Mouse (Mus musculus): ENCODE data around the gene Syn1. TPM values are rescaled to one million over a fixed set of nuclear protein-coding genes. Genes with fewer than 3 reads are reported as not detected.
A peak's percentile ranks its signal among the peaks of the same experiment; 100 is the strongest.

Gene Syn1
- polyA plus RNA-seq, 1 experiment from 2014 or later = 0.19 TPM

DNA sequence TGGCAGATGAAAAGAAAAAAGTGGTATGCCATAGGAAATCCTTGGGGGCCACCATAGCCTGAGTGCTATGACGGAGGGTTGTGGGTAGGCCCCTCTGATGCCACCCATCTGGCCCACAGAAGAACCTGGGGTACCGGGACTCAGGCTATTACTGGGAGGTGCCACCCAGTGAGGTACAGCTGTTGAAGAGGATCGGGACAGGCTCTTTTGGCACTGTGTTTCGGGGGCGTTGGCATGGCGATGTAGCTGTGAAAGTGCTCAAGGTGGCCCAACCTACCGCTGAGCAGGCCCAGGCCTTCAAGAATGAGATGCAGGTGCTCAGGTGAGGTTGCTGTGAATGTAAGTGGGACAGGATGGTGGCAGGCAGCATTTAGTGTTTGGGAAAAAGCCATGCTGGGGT is 67.0 kb downstream of the Syn1 start:
- no peak for ATAC-seq (ENCODE audit: low FRiP score, low read depth)
- Histone ChIP-seq H3K27me3 (no peaks in the 10 kb centered on the region), H3K27ac (no peak overlapping the region), H3K4me2 (replicated peaks) (no peak overlapping the region), H3K9me3 (no peaks in the 10 kb centered on the region), H3K36me3 (peaks cover 54% of the 10 kb centered on the region), H3K4me3 (no peak overlapping the region), H3K4me1 (no peaks in the 10 kb centered on the region), H3K9ac (no peak overlapping the region)
- WGBS = 97% methylated on average over 7 of the region's 7 CpGs

DNA sequence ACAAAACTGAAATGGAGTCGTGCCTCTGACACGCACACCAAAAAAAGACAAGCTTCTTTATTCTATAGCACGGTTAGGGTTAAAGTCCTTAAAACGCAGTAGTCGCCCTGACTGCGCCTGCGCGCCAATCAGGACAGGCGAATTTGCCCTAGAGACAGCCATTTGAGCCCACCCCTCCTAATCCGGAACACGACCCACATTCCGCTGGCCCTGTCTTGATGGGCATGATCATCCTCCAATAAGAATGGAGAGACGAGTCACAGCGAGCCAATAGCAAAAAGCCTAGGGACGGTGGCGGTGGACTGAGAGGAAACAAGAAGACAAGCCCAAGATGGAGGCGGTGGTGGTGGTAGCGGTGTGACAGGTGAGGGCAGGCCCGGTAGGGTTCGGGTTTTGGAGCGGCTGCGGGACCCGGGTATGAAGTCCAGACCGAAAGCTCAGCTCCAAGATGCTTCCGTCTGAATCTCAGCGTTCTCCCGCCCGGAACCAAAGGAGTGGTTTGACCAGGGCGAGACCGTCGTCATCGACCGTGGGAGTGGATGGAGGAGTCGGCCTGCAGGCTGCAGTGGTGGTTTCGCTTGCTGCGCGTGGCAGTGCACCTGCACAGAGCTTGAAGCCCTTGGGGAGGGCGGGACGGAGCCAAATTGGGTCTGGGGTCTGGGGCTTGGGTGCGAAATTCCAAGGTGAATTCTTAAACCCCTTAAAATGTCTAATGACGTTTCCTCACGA is 72.4 kb downstream of the Syn1 start:
- peaks cover 25% of the 10 kb centered on the region for H3K36me3 ChIP-seq
- WGBS = 17% methylated on average over 42 of the region's 42 CpGs
- peak overlapping the region; percentile 73 for H3K9ac ChIP-seq
- H3K27me3 ChIP-seq = no peaks in the 10 kb centered on the region
- peak overlapping the region; percentile 59 for H3K4me3 ChIP-seq
- H3K4me1 ChIP-seq = no peaks in the 10 kb centered on the region
- no peaks in the 10 kb centered on the region for H3K9me3 ChIP-seq
- peak; percentile 99 for ATAC-seq (ENCODE audit: low FRiP score, low read depth)
- H3K27ac ChIP-seq = peak overlapping the region; percentile 52
- peak overlapping the region; percentile 69 for H3K4me2 ChIP-seq (replicated peaks)

DNA sequence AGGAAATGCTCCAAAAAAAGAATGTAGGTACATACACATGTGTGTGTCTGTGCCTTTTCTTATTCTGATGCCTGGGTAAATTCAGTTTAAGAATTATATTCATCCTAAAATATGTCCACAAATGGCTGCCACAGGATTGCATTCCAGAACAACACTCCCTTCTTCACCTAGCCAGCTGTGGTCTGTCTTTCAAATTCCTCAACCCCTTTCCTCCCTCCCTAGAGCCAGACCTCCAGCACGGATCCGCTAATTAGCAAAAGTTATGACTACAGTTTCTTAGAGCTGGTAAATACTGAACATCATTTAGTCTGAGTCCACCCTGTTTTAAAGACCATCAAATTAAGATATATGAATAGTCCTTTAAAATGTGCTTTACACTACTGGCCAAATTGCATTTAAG is 73.0 kb downstream of the Syn1 start:
- peak overlapping the region; percentile 50 for H3K4me2 ChIP-seq (replicated peaks)
- no peaks in the 10 kb centered on the region for H3K4me1 ChIP-seq
- H3K27me3 ChIP-seq = no peaks in the 10 kb centered on the region
- H3K9me3 ChIP-seq = no peaks in the 10 kb centered on the region
- WGBS = 17% methylated on average over 2 of the region's 2 CpGs
- H3K27ac ChIP-seq = peak overlapping the region; percentile 52
- no peak overlapping the region for H3K9ac ChIP-seq
- H3K4me3 ChIP-seq = peak overlapping the region; percentile 8; the same call in 1 of the 2 replicates
- peak; percentile 46; the same call in 1 of the 2 replicates for ATAC-seq (ENCODE audit: low FRiP score, low read depth)
- peaks cover 19% of the 10 kb centered on the region for H3K36me3 ChIP-seq

DNA sequence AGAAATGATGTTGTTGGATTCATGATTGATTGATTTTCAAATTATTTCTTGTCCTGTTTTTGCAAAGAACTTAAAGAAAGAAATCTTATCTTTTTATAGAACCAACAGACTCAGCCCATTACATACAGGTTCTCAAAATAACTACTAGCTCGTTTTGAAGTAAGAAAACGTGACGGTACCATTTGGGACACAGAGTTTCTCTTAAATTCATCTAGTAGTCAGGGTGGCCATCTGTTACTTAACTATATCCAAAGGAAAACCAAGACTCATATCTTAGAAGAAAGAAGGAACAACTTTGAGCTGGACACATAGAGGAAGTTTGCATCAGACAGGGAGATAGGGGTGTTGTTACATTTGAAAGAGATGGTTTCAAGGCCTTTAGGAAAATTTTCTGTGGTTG is 73.6 kb downstream of the Syn1 start:
- no peaks in the 10 kb centered on the region for H3K9me3 ChIP-seq
- peak overlapping the region; percentile 33; the same call in 1 of the 2 replicates for H3K27ac ChIP-seq
- H3K4me2 ChIP-seq (replicated peaks) = no peak overlapping the region
- 93% methylated on average over 3 of the region's 3 CpGs for WGBS
- H3K27me3 ChIP-seq = no peaks in the 10 kb centered on the region
- no peaks in the 10 kb centered on the region for H3K4me1 ChIP-seq
- H3K4me3 ChIP-seq = no peak overlapping the region
- no peak for ATAC-seq (ENCODE audit: low FRiP score, low read depth)
- H3K36me3 ChIP-seq = peaks cover 19% of the 10 kb centered on the region
- H3K9ac ChIP-seq = no peak overlapping the region

- Histone ChIP-seq H3K4me2 (replicated peaks) (no peak overlapping the region), H3K27ac (no peak overlapping the region), H3K36me3 (no peaks in the 10 kb centered on the region), H3K9me3 (no peaks in the 10 kb centered on the region), H3K4me1 (no peaks in the 10 kb centered on the region), H3K9ac (no peak overlapping the region), H3K27me3 (no peaks in the 10 kb centered on the region), H3K4me3 (no peak overlapping the region)
- ATAC-seq (ENCODE audit: low FRiP score, low read depth) = peak; percentile 91
- WGBS = 24% methylated on average over 5 of the region's 5 CpGs
These were observed 91.9 kb downstream of the Syn1 start for GRCm38 (mm10) chrX:20828934-20829333.

DNA sequence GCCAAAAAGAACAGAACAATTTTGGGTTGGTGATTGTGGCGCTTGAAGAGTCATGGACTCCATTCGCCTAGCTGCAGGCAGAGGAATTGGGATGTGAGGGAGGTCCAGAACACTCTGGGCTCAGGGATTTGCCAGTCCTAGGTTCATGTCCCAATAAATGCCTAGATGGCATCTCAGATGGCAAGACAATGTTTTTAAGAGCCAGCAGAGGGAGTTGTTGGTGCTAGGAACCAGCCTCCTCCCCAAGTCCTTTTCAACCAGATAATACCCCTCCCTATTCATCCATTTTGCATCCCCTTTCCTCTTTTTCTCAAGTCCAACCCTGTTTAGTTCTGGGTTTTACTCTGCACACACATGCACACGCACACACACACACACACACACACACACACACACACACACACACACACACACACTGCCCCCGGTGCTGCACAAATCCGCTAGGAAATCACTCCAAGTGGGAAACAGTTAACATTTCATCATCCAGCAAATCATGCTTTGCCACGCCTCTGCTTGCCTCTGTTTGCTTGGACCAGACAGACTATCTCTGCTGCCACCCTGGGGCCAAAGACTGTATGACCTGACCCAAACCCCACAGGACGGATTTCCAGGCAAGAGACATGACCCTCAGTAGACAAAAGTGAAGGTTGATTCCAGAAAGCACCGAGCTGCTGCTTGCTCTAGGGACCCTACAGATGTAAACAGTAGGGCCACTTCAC is 100.9 kb downstream of the Syn1 start:
- H3K4me1 ChIP-seq = no peaks in the 10 kb centered on the region

DNA sequence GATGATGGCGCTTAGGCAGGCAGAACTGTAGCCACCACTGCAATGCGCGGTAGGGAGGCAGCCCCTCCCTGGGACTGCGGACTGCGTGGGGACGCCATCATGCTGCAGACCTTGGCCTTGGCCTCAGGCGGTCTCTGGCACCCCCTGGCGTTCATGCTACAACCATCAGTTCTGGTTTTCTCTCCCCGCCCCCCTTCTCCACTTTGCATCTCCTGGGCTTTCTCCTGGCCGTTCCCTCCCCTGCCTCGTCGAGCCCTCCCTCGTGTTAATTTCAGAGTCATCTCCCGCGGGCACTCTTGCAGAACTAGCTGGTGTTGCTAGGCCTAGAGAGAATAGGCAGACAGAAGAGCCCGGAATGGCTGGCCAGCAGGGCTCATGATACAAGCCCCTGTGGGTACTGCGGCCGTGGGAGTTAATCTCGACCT is 101.6 kb downstream of the Syn1 start:
- no peaks in the 10 kb centered on the region for H3K36me3 ChIP-seq
- ATAC-seq (ENCODE audit: low FRiP score, low read depth) = peak; percentile 92
- H3K4me2 ChIP-seq (replicated peaks) = peak overlapping the region; percentile 63
- no peak overlapping the region for H3K27ac ChIP-seq
- H3K27me3 ChIP-seq = no peaks in the 10 kb centered on the region
- H3K9me3 ChIP-seq = no peaks in the 10 kb centered on the region
- H3K9ac ChIP-seq = 0 out of 2 replicates have a peak overlapping the region, but pooled peaks have one; percentile 39
- H3K4me3 ChIP-seq = peak overlapping the region; percentile 37
- H3K4me1 ChIP-seq = no peaks in the 10 kb centered on the region
- WGBS = 18% methylated on average over 18 of the region's 19 CpGs

More for the DNA sequence above, 100.9 kb downstream of the Syn1 start:
- Histone ChIP-seq H3K4me2 (replicated peaks) (peak overlapping the region; percentile 63), H3K36me3 (no peaks in the 10 kb centered on the region), H3K9me3 (no peaks in the 10 kb centered on the region), H3K27ac (no peak overlapping the region), H3K27me3 (no peaks in the 10 kb centered on the region), H3K9ac (0 out of 2 replicates have a peak overlapping the region, but pooled peaks have one; percentile 39), H3K4me3 (peak overlapping the region; percentile 37)
- ATAC-seq (ENCODE audit: low FRiP score, low read depth) = peak; percentile 42; the same call in 1 of the 2 replicates
- 45% methylated on average over 8 of the region's 8 CpGs for WGBS

DNA sequence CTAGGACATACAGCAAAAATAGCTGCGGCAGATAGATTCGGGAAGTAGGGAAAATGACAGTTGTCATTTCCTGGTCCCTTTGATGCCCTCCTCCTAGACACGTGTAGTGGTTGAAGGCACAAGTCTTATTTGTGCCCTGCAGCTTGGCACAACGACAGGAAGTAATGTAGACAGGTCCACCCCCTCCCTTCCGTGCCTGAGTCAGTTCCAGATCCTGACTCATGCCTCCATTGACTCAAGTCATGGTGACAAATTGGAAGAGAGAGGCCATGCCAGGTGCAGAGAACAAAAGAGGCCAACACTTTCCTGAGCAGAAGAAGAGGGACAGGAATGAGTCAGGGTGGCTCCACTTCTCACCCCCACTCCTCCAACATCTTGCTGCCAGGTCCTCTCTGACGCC is 103.8 kb downstream of the Syn1 start:
- no peak for ATAC-seq (ENCODE audit: low FRiP score, low read depth)

More for the DNA sequence above, 103.8 kb downstream of the Syn1 start:
- no peaks in the 10 kb centered on the region for H3K36me3 ChIP-seq
- no peak overlapping the region for H3K4me3 ChIP-seq
- no peak overlapping the region for H3K27ac ChIP-seq
- H3K4me1 ChIP-seq = no peaks in the 10 kb centered on the region
- no peaks in the 10 kb centered on the region for H3K27me3 ChIP-seq
- H3K9ac ChIP-seq = no peak overlapping the region
- H3K4me2 ChIP-seq (replicated peaks) = no peak overlapping the region
- 64% methylated on average over 6 of the region's 6 CpGs for WGBS
- H3K9me3 ChIP-seq = no peaks in the 10 kb centered on the region

Small RNA genes lying within 50 kb of the gene (microRNA-seq; reads per million reads assigned to microRNA genes)
- gene Gm24824 = not detected
- gene Mir5617 = not detected

Other genes starting within 250 kb of the Syn1 start
- 111 and 116 TPM in 2 replicates for gene Cdk16, start 233.1 kb downstream of the Syn1 start, polyA plus RNA-seq (2015; fragmentation: Nextera tagmentation; extraction: Ambion mirVana)
- gene Usp11, start 217.1 kb downstream of the Syn1 start, polyA plus RNA-seq (2015; fragmentation: Nextera tagmentation; extraction: Ambion mirVana) = 56.9 and 60.7 TPM in 2 replicates
- gene Araf, start 123.2 kb downstream of the Syn1 start, polyA plus RNA-seq (2015; fragmentation: Nextera tagmentation; extraction: Ambion mirVana) = 116 and 119 TPM in 2 replicates
- 23.5 and 23.7 TPM in 2 replicates for gene Timp1, start 50.8 kb downstream of the Syn1 start, polyA plus RNA-seq (2015; fragmentation: Nextera tagmentation; extraction: Ambion mirVana)
- 4.5 and 5.7 TPM in 2 replicates for gene Cfp, start 10.6 kb upstream of the Syn1 start, polyA plus RNA-seq (2015; fragmentation: Nextera tagmentation; extraction: Ambion mirVana)
- 17.6 and 17.7 TPM in 2 replicates for gene Elk1, start 29.6 kb upstream of the Syn1 start, polyA plus RNA-seq (2015; fragmentation: Nextera tagmentation; extraction: Ambion mirVana)
- gene Uxt, start 41.0 kb upstream of the Syn1 start, polyA plus RNA-seq (2015; fragmentation: Nextera tagmentation; extraction: Ambion mirVana) = 46.7 and 53.2 TPM in 2 replicates
- gene Zfp182, start 141.3 kb upstream of the Syn1 start, polyA plus RNA-seq (2015; fragmentation: Nextera tagmentation; extraction: Ambion mirVana) = 5.3 and 6.1 TPM in 2 replicates
- not detected in 2 replicates for gene Spaca5, start 147.4 kb upstream of the Syn1 start, polyA plus RNA-seq (2015; fragmentation: Nextera tagmentation; extraction: Ambion mirVana)
- gene Zfp300, start 168.5 kb upstream of the Syn1 start, polyA plus RNA-seq (2015; fragmentation: Nextera tagmentation; extraction: Ambion mirVana) = 2.3 and 2.4 TPM in 2 replicates
- not detected in 2 replicates for gene Ssxa1, start 194.8 kb upstream of the Syn1 start, polyA plus RNA-seq (2015; fragmentation: Nextera tagmentation; extraction: Ambion mirVana)